In genomic region chr14:55062626-55063025, GRCm38 (mm10) we compare ENCODE assay signal across 8 mouse cellular contexts. TPM values are rescaled to one million over a fixed set of nuclear protein-coding genes. Genes with fewer than 3 reads are reported as not detected.
DNase-seq lines count a peak whose midpoint lies in the region; ATAC-seq and TF ChIP-seq lines count a peak whose summit lies in the region.

No protein-coding gene starts in this region.

- no peak overlapping the region for H3K4me3 ChIP-seq in intestine, embryonic 14.5 days (ENCODE audit: low read depth, low read length)
- H3K4me3 ChIP-seq in intestine, postnatal 0 days (ENCODE audit: low read depth, low read length) = no peak overlapping the region
- H3K4me3 ChIP-seq in hindbrain, embryonic 15.5 days = no peak overlapping the region
- peak overlapping the region; percentile 68 for H3K4me3 ChIP-seq in liver, embryonic 16.5 days (ENCODE audit: low read depth, low read length)

- no peaks in the 10 kb centered on the region for H3K9me3 ChIP-seq in intestine, embryonic 14.5 days (ENCODE audit: control insufficient read depth, low read length)
- no peaks in the 10 kb centered on the region for H3K9me3 ChIP-seq in intestine, postnatal 0 days (ENCODE audit: control insufficient read depth)
- H3K9me3 ChIP-seq in hindbrain, embryonic 15.5 days = no peaks in the 10 kb centered on the region
- H3K9me3 ChIP-seq in liver, embryonic 16.5 days (replicated peaks; ENCODE audit: control insufficient read depth, low read length) = no peaks in the 10 kb centered on the region

- H3K27me3 ChIP-seq in intestine, embryonic 14.5 days (replicated peaks; ENCODE audit: control insufficient read depth, insufficient read depth, low read length) = no peaks in the 10 kb centered on the region
- no peaks in the 10 kb centered on the region for H3K27me3 ChIP-seq in intestine, postnatal 0 days (replicated peaks; ENCODE audit: control insufficient read depth, insufficient read depth, low read length)
- H3K27me3 ChIP-seq in hindbrain, embryonic 15.5 days = no peaks in the 10 kb centered on the region
- H3K27me3 ChIP-seq in liver, embryonic 16.5 days (ENCODE audit: control insufficient read depth, insufficient read depth, low read depth, low read length) = no peaks in the 10 kb centered on the region

- TF ChIP-seq CTCF in intestine, postnatal 0 days (IDR thresholded peaks at IDR 0.05; ENCODE audit: low read depth) = no peak

- H3K4me1 ChIP-seq in intestine, embryonic 14.5 days (replicated peaks; ENCODE audit: control insufficient read depth, insufficient read depth, low read length) = peaks cover 11% of the 10 kb centered on the region
- H3K4me1 ChIP-seq in intestine, postnatal 0 days (replicated peaks; ENCODE audit: control insufficient read depth, insufficient read depth, low read length) = no peaks in the 10 kb centered on the region
- peaks cover 55% of the 10 kb centered on the region for H3K4me1 ChIP-seq in hindbrain, embryonic 15.5 days (replicated peaks)
- H3K4me1 ChIP-seq in liver, embryonic 16.5 days (ENCODE audit: control insufficient read depth, low read depth, low read length) = peaks cover 45% of the 10 kb centered on the region

- peaks cover 11% of the 10 kb centered on the region for H3K36me3 ChIP-seq in intestine, embryonic 14.5 days (ENCODE audit: control insufficient read depth, insufficient read depth, low read length)
- H3K36me3 ChIP-seq in intestine, postnatal 0 days (ENCODE audit: control insufficient read depth, insufficient read depth) = peaks cover 8% of the 10 kb centered on the region; the same call in 1 of the 2 replicates
- H3K36me3 ChIP-seq in hindbrain, embryonic 15.5 days = peaks cover 25% of the 10 kb centered on the region
- H3K36me3 ChIP-seq in liver, embryonic 16.5 days (ENCODE audit: control insufficient read depth, insufficient read depth) = no peaks in the 10 kb centered on the region

- H3K27ac ChIP-seq in intestine, embryonic 14.5 days (ENCODE audit: low read depth) = no peak overlapping the region
- no peak overlapping the region for H3K27ac ChIP-seq in intestine, postnatal 0 days (ENCODE audit: low read depth, low read length)
- peak overlapping the region; percentile 60 for H3K27ac ChIP-seq in hindbrain, embryonic 15.5 days (replicated peaks)
- H3K27ac ChIP-seq in liver, embryonic 16.5 days (ENCODE audit: low read length) = peak overlapping the region; percentile 86

- peak; percentile 59 for DNase-seq in intestine, embryonic 14.5 days (ENCODE audit: low spot score)
- DNase-seq in ZHBTc4 (ENCODE audit: low read depth, low spot score) = peak; percentile 78
- peak; percentile 42 for DNase-seq in embryo, embryonic 10.5 days (ENCODE audit: low spot score)
- peak; percentile 46 for DNase-seq in testis, postnatal 10 days (ENCODE audit: low spot score)
- DNase-seq in frontal cortex, postnatal 10 days (ENCODE audit: low spot score in 2 of 2) = no peak

- WGBS in intestine, embryonic 14.5 days = 22% methylated on average over 17 of the region's 17 CpGs
- 36% methylated on average over 17 of the region's 17 CpGs for WGBS in intestine, postnatal 0 days
- 28% methylated on average over 17 of the region's 17 CpGs for WGBS in hindbrain, embryonic 15.5 days
- WGBS in liver, embryonic 16.5 days (ENCODE audit: insufficient replicate concordance) = 5% methylated on average over 17 of the region's 17 CpGs

- H3K9ac ChIP-seq in intestine, embryonic 14.5 days (ENCODE audit: low read length) = no peak overlapping the region
- no peak overlapping the region for H3K9ac ChIP-seq in intestine, postnatal 0 days (ENCODE audit: low read depth, low read length)
- H3K9ac ChIP-seq in hindbrain, embryonic 15.5 days = no peak overlapping the region; the same call in 1 of the 2 replicates
- peak overlapping the region; percentile 80 for H3K9ac ChIP-seq in liver, embryonic 16.5 days (ENCODE audit: low read depth, low read length)

- peak overlapping the region; percentile 36 for H3K4me2 ChIP-seq in intestine, embryonic 14.5 days (ENCODE audit: low read length)
- H3K4me2 ChIP-seq in intestine, postnatal 0 days (replicated peaks; ENCODE audit: low read depth) = no peak overlapping the region
- peak overlapping the region; percentile 31 for H3K4me2 ChIP-seq in hindbrain, embryonic 15.5 days
- H3K4me2 ChIP-seq in liver, embryonic 16.5 days (ENCODE audit: low read depth, low read length) = peak overlapping the region; percentile 86

- 0 out of 2 replicates have a peak, but pooled peaks have one; percentile 59 for ATAC-seq in intestine, embryonic 14.5 days (replicated peaks; ENCODE audit: low FRiP score, low TSS enrichment, low read depth)
- no peak for ATAC-seq in intestine, postnatal 0 days
- peak; percentile 45; the same call in 1 of the 2 replicates for ATAC-seq in hindbrain, embryonic 15.5 days (ENCODE audit: low FRiP score, low read depth)
- ATAC-seq in liver, embryonic 16.5 days (ENCODE audit: low read depth) = peak; percentile 100

RNA-seq across cellular contexts. Expression of gene Zfhx2, which starts 29.5 kb away (rescaled TPM):
- 5.0 and 5.4 TPM in 2 replicates for polyA plus RNA-seq in intestine, embryonic 14.5 days (2014; fragmentation: Nextera tagmentation; extraction: Ambion mirVana)
- polyA plus RNA-seq in intestine, postnatal 0 days (2015; fragmentation: Nextera tagmentation; extraction: Ambion mirVana) = 0.87 and 1.1 TPM in 2 replicates
- 24.0 and 24.9 TPM in 2 replicates for polyA plus RNA-seq in hindbrain, embryonic 15.5 days (2015; fragmentation: Nextera tagmentation; extraction: Ambion mirVana)
- polyA plus RNA-seq in liver, embryonic 16.5 days (2015; fragmentation: Nextera tagmentation; extraction: Ambion mirVana) = 0.84 and 1.1 TPM in 2 replicates

RNA-seq across cellular contexts. Expression of gene Thtpa, which starts 32.0 kb away (rescaled TPM):
- polyA plus RNA-seq in intestine, embryonic 14.5 days (2014; fragmentation: Nextera tagmentation; extraction: Ambion mirVana) = 20.8 and 24.0 TPM in 2 replicates
- 7.5 and 8.8 TPM in 2 replicates for polyA plus RNA-seq in intestine, postnatal 0 days (2015; fragmentation: Nextera tagmentation; extraction: Ambion mirVana)
- polyA plus RNA-seq in hindbrain, embryonic 15.5 days (2015; fragmentation: Nextera tagmentation; extraction: Ambion mirVana) = 29.4 and 32.6 TPM in 2 replicates
- 5.1 and 5.3 TPM in 2 replicates for polyA plus RNA-seq in liver, embryonic 16.5 days (2015; fragmentation: Nextera tagmentation; extraction: Ambion mirVana)

RNA-seq across cellular contexts. Expression of gene Ap1g2, which starts 43.8 kb away (rescaled TPM):
- polyA plus RNA-seq in intestine, embryonic 14.5 days (2014; fragmentation: Nextera tagmentation; extraction: Ambion mirVana) = 44.7 and 49.8 TPM in 2 replicates
- polyA plus RNA-seq in intestine, postnatal 0 days (2015; fragmentation: Nextera tagmentation; extraction: Ambion mirVana) = 75.3 and 81.5 TPM in 2 replicates
- polyA plus RNA-seq in hindbrain, embryonic 15.5 days (2015; fragmentation: Nextera tagmentation; extraction: Ambion mirVana) = 7.3 and 7.9 TPM in 2 replicates
- polyA plus RNA-seq in liver, embryonic 16.5 days (2015; fragmentation: Nextera tagmentation; extraction: Ambion mirVana) = 16.9 and 19.8 TPM in 2 replicates

RNA-seq across cellular contexts. Expression of gene Ngdn, which starts 47.4 kb away (rescaled TPM):
- polyA plus RNA-seq in intestine, embryonic 14.5 days (2014; fragmentation: Nextera tagmentation; extraction: Ambion mirVana) = 78.5 and 80.1 TPM in 2 replicates
- polyA plus RNA-seq in intestine, postnatal 0 days (2015; fragmentation: Nextera tagmentation; extraction: Ambion mirVana) = 69.4 and 77.9 TPM in 2 replicates
- 47.3 and 50.1 TPM in 2 replicates for polyA plus RNA-seq in hindbrain, embryonic 15.5 days (2015; fragmentation: Nextera tagmentation; extraction: Ambion mirVana)
- polyA plus RNA-seq in liver, embryonic 16.5 days (2015; fragmentation: Nextera tagmentation; extraction: Ambion mirVana) = 28.8 and 32.0 TPM in 2 replicates

RNA-seq across cellular contexts. Expression of gene Jph4, which starts 54.1 kb away (rescaled TPM):
- 1.7 and 2.0 TPM in 2 replicates for polyA plus RNA-seq in intestine, embryonic 14.5 days (2014; fragmentation: Nextera tagmentation; extraction: Ambion mirVana)
- polyA plus RNA-seq in intestine, postnatal 0 days (2015; fragmentation: Nextera tagmentation; extraction: Ambion mirVana) = 0.90 and 0.93 TPM in 2 replicates
- polyA plus RNA-seq in hindbrain, embryonic 15.5 days (2015; fragmentation: Nextera tagmentation; extraction: Ambion mirVana) = 33.6 and 40.7 TPM in 2 replicates
- not detected in 2 replicates for polyA plus RNA-seq in liver, embryonic 16.5 days (2015; fragmentation: Nextera tagmentation; extraction: Ambion mirVana)

Comparison
In these comparisons a context has a peak if more than half of its experiments do, and no peak if none do; other contexts are left out.
1. DNase-seq: peak in intestine, embryonic 14.5 days (single experiment), ZHBTc4 (single experiment), embryo, embryonic 10.5 days (single experiment) and testis, postnatal 10 days (single experiment); none in frontal cortex, postnatal 10 days (0 of 2).
2. H3K27ac ChIP-seq: peak in hindbrain, embryonic 15.5 days (single experiment) and liver, embryonic 16.5 days (single experiment); none in intestine, embryonic 14.5 days (single experiment) and intestine, postnatal 0 days (single experiment).